Mouse (Mus musculus) erythroid progenitor cell, adult 5-6 weeks (primary cell): ENCODE results near the gene Prpf40b. TPM values are rescaled to one million over a fixed set of nuclear protein-coding genes. Genes with fewer than 3 reads are reported as not detected.
A peak's percentile ranks its signal among the peaks of the same experiment; 100 is the strongest.
"Not testable (repeated sequence)": the region's sequence is repeated elsewhere in the genome, so short reads cannot be mapped to it uniquely, and the experiment has no call there.

ENCODE experiments used
- ATAC-seq: replicated peaks from 2 replicates; pipeline ENCODE4 v1.8.0; 2016; ENCODE audit warnings: moderate number of reproducible peaks, mild to moderate bottlenecking, moderate TSS enrichment, inconsistent platforms; ENCODE audit not compliant: poor library complexity, low FRiP score, severe bottlenecking
- total RNA-seq, 2 experiments: library from RNA; stranded (forward) in 1 of 2; stranded (reverse) in 1 of 2; fragments of 150-400 nt in 1 of 2; fragments of 186-747, 209-891 nt in 1 of 2; gene quantifications; 2 replicates each; pipeline versions ENCODE4 v1.2.3 to v1.2.4; 2015 to 2017; ENCODE audit warnings: low replicate concordance in 2 of 2

Prpf40b gene
- total RNA-seq (2015; ENCODE audit: low replicate concordance) = 4.0 TPM in 1 of 2 replicates, not detected in the other
- total RNA-seq (2017; ENCODE audit: low replicate concordance) = 1.0 TPM in 1 of 2 replicates, not detected in the other

GRCm38 (mm10) chr15:99294813-99295374 is at the start of gene Prpf40b:
TSS of gene Prpf40b (plus strand) at chr15:99295087.
- ATAC-seq = peak; percentile 90

DNA sequence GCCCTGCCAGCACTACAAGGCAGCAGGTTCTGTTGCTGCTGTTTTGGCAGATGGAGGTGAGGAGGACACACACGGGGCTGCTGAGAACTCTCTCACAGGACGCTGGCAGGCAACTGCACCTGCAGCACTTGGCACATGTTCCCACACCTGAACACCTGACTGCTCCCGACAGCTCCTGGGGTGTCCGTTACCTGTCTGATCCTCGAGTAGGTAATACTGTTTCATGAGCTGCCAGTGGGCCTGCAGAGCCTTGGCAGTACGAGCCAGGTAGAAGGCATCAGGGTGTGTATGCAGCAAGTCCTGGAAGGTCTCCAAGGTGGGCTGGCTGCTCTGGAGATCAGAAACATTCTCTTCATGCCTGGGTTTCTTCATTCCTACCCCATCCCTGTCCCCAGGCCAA is 48.2 kb upstream of the Prpf40b start:
- not testable (repeated sequence) for ATAC-seq

GRCm38 (mm10) chr15:99248972-99249371 is 45.9 kb upstream of the Prpf40b start:
- ATAC-seq = no peak

GRCm38 (mm10) chr15:99249938-99250337 is 44.9 kb upstream of the Prpf40b start:
- no peak for ATAC-seq

DNA sequence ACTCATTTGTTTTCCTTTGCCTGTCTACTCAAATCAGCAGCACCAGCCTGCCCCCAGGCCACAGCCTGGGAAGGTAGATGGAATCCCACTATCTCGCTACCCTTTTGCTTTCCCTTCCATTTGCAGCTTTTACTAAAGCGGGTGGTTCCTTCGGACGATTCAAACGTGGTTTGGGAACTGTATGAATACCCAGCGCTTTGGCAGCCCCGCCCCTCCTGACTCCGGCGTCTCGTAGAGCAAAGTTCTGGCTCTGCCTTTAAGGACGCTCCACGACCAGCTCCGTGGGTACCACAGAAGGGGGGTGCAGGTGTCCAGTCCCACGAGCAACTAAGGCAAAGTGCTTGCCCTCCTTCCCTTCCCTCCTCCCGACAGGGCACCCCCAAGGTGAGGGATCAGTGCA is 43.8 kb upstream of the Prpf40b start:
- ATAC-seq = peak; percentile 32

DNA sequence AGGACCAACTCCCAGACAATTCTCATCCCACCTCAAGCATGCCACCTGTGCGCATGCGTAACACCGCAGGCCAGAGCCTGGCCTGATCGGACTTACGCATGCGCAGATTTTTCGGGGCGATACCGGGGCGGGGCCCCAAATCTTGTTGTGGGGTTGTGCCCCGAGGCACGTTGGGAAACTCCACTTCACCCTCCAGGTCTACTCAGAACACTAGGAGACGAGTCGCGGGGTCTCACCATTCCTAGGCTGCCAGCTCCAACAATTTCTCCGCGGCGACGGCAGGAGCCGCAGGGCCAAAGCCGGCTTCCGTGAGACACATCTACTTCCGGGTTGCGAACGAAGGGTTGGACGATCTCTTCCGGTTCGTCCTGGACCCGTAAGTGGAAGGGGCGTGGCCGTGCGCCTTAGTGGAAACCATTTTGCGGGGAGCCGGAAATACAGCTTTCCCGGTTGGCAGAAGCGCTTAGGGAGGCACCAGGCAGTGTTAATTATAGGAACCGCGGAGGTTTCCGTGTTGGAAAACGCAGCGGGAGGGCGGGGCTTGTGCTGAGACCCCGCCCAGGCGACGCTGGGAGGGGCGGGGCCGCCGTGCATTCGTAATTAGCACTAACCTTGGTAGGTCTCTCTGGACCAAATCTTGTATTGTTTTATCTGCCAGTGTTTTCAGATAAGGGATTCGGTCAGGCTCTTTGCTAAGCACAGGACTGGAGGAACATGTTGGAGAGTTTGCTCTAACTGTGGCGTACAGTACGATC is 43.1 kb upstream of the Prpf40b start, which contains the start of gene Mcrs1:
TSS of gene Mcrs1 (minus strand) at position 336 of the 755 bp plus-strand sequence.
- ATAC-seq = peak; percentile 89

GRCm38 (mm10) chr15:99252381-99253174 is 42.3 kb upstream of the Prpf40b start:
- peak; percentile 23; the same call in 1 of the 2 replicates for ATAC-seq

- not testable (repeated sequence) for ATAC-seq
Measured at GRCm38 (mm10) chr15:99253175-99253479, 41.8 kb upstream of the Prpf40b start.

DNA sequence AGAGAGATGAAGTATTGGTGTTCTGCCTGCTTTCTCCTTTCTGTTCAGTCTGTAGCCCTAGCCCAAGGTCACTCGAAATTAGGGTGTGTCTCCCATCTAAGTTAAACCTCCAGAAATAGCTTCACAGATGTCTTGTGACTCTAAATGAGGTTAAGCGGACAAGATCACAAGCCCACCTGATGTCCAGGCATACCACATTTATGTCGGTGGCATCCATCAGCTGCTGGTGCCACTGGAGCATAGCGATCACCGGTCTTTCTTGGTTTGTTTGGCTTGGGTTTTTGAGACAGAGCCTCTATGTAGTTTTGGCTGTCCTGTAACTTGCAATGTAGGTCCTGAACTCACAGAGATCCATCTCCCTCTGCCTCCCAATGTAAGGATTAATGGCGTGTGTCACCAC is 41.1 kb upstream of the Prpf40b start:
- no peak for ATAC-seq

DNA sequence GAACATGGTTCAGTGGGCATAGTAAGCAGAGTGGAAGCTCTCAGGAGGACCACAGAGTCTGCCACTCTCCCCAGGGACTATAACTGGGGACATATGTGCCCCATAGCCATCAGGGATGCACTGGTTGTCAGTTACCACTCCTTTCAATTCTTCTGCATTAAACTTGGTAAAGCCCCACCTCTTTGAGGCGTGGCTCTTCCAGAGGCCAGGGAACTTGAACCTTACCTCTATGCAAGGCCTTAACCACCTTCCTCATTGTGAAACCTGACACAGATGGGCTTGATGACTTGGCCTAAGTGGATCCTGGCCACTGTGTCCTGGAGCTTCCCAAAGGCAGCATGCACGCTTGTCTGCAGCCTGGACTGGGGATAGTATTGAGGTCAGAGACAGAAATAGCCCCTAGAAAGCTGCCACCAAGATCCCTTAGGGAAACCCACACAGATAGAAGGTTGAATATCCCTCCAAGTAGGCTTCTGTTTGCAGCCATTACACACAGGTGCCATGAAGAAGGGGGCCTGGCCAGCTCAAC is 40.3 kb upstream of the Prpf40b start:
- ATAC-seq = no peak

DNA sequence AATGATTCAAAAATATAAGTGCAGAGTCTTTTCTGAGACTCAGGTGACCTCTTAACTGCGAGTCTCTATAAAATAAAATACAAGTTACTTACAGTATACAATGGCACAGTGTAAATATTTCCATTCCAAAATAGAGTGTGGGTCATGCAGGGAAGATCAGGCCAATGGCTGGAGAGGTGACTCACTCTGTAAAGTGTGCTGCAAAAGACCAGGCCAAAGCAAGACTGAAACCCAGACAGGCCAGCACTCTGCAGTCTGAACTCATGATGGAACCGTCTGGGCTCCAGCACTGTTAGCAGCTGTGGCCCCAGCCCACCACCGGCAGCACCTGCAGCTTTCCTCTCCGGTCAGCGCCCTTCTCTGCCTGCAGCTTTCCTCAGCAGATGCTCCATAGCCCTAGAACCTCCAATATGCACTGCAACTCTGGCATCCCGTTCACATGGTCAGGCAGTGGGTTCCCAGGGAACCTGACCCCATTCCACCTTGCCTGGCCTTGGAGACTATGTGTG is 39.6 kb upstream of the Prpf40b start:
- no peak for ATAC-seq

DNA sequence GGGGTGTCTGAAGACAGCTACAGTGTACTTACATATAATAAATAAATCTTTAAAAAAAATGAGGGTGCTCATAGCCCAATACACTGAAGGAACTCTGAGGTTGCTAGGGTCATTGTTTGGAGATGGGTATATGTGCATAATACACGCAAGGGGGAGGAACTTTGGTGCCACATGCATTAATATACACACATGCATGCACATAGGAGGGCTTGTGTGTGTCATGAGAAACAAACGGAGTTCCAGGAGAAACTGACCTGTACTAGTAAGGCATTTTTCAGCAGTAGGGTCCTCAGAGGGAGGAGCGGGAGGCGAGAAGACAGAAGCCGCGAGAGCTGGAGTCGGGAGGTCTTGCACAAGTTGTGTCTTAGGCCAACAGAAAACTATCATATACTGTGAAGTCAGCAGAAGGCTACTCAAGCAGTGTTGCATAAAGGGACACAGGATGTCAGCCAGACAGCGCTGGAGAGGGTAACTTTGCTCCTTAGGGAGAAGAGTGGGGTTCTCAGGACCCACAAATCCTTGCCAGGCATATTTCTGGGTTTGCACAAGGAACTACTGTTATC is 35.6 kb upstream of the Prpf40b start:
- no peak for ATAC-seq

DNA sequence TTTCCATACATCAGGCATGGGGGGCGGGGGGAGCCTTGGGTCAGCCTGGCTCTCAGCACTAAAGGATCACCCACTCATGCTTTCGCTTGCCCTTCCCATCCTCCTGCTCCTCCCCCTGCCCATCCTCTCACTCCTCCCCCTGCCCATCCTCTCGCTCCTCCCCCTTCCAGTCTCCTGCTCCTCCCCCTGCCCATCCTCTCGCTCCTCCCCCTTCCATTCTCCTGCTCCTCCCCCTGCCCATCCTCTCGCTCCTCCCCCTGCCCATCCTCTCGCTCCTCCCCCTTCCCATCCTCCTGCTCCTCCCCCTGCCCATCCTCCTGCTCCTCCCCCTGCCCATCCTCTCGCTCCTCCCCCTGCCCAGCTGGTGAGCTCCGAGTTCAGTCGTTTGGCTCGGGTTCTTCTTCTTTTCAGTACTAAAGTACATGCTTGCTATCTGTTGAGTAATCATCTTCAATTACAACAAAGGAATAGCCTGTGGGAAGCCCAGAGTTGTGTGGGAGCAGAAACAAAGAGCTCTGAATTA is 35.1 kb upstream of the Prpf40b start:
- 0 out of 2 replicates have a peak, but pooled peaks have one; percentile 36 for ATAC-seq

GRCm38 (mm10) chr15:99262702-99263101 is 32.2 kb upstream of the Prpf40b start:
- no peak for ATAC-seq

DNA sequence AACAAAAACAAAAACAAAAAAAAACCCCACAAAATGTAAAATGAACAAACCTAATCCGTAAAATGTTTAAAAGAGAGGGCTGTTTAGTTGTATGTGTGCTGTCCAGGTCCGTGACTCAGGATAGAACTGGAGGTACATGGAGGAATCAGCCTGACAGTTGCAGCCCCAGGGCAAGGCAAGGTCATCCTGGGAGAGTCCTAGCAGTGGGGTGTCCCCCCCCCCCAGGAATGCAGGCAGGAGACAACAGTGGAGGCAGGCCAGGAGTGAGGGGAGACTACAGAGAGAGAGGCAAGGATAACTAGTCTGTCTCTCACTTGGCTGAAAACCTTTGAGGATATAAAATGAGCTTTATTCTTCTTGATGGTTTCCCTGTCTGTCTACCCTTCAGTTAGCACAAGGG is 30.5 kb upstream of the Prpf40b start:
- no peak for ATAC-seq

- peak; percentile 62 for ATAC-seq
Measured at GRCm38 (mm10) chr15:99265679-99266078, 29.2 kb upstream of the Prpf40b start.

DNA sequence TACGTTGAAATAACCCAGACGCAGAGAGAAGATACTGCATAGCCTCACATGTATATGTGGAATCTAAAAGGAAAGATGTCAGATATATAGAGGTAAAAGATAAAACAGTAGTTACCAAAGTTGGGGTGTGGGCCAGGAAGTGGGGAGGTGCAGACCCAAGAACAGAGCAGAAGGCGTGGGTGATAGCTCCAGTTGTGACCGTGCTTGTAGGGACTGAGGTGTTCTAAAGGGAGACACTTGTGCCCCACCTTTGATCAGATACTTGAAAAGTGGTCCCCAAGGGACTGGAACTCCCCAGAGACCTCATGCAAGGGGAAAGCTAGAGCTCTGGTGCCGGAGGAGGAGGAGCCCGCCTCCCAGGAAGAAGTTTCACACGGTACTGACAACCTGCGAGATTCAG is 18.8 kb upstream of the Prpf40b start:
- no peak for ATAC-seq

DNA sequence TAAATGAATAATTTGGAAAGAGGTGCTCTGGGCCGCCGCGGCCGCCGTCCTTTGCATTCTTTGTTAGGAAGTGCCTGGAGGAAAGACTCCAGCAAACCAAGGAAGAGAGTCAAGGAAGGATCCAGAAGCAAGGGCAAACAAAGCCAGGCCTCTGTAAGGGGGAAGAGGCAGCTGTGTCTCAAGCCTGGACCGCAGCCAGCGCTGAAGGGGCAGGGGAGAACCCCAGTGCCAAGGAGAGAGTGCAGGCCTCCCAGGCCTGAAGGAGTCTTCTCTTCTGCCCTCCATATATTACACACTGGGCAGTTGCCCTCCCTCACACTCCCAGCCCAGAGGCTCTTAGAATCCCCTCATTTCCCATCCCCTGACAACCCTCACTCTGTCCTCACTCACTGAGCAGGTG is 16.6 kb upstream of the Prpf40b start:
- no peak for ATAC-seq

GRCm38 (mm10) chr15:99283456-99283855 is 11.4 kb upstream of the Prpf40b start:
- ATAC-seq = no peak
